Mouse (Mus musculus): ENCODE results near the gene St6galnac5.

The St6galnac5 gene

DNA sequence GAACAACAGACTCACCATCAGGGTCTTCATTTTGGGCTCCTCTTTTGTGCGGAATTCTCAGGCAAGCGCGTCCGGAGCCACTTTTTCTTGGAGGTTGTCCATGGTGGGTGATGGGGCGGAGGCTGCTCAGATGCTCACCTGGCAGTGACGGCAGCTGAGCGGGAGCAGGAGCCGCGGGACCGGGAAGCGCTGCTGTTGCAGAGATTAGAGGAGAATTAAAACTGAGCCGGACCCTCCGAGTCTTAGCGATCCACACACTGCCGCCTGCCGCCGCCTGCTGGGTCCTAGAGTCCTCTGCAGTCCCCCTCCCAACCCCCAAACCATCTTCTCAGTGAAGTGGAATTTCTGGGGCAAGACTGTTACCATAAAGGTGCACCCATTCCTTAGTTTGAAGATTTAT, at the start of gene St6galnac5:
Gene St6galnac5 (minus strand): TSS at position 259 of the 400 bp plus-strand sequence.
- no peak for ATAC-seq (ENCODE audit: insufficient number of reproducible peaks, low FRiP score, low TSS enrichment)

DNA sequence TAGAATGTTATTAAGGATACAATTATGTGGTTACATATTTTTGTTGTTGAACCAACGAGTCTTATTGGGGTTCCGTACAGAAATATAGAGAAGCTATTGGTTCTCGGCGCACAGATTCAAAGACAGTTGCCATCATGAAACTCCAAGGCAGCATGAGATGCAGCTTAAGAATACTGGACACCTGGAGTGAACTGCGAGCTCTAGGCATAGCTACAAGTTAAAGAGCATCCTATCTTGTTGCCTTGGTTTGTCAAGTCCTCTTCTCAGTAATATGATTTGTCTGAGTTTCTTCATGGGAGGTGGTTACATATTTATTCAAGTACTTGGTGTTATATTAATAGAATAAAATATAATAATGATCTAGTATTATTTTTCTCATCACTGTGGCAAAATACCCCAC, 48.7 kb upstream of the St6galnac5 start:
- no peak for ATAC-seq (ENCODE audit: insufficient number of reproducible peaks, low FRiP score, low TSS enrichment)

DNA sequence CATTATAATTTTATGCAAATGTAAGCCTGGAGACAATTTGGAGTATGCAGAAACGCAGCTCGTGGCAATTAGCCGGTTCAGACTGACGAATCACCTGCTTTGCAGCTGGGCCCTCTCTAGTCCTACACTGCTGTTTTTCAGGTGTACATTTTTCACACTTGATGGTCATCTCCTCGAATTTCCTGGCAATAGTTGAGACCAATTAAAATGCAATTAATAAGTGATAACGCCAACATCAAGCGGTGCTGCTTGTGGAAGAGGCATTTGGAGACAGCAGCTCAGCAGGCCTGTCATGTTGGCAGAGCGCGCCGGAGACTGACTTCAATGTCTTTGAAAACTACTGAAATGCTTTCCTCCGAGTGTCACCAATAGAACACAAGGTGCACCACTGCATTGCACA, 42.0 kb upstream of the St6galnac5 start:
- ATAC-seq (ENCODE audit: insufficient number of reproducible peaks, low FRiP score, low TSS enrichment): no peak

DNA sequence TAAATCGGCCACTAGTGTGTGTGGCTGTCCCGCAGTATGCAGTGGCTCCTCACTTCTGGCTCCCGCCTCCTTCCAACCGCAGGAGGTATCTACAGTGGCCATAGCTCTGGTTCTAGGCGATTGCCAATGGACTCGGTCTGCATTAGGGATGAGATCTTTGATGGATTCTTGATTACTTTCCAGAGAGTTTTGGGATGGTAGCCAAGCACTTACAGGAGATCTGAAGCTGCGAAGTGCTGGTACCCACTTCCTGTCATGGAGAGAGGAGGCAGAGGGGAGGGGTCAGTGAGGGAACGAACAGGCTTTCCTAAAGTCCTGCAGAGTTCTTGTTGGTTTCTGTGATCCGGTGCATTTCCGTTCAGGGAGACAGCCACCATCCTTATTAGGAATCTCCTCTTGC, 36.0 kb upstream of the St6galnac5 start:
- ATAC-seq (ENCODE audit: insufficient number of reproducible peaks, low FRiP score, low TSS enrichment): no peak

DNA sequence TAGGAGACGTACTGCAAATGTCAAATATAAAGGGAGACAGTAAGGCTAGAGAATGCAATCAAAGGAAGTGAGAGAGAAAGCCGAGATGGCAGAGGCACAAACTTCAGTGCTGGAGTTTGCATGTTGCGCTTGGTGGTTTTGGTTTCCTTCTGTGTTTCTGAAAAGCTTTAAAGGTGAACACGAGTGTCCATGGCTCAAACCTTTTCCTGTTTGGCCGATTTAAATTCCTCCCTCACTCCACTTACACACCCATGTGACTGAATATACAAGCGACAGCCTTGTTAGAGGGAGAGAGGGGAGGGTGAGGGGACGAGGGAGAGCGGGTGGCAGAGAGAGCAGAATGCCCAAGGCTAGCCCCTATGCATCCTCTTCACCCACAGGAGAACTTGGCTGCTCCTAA, 34.3 kb upstream of the St6galnac5 start:
- ATAC-seq (ENCODE audit: insufficient number of reproducible peaks, low FRiP score, low TSS enrichment): no peak

DNA sequence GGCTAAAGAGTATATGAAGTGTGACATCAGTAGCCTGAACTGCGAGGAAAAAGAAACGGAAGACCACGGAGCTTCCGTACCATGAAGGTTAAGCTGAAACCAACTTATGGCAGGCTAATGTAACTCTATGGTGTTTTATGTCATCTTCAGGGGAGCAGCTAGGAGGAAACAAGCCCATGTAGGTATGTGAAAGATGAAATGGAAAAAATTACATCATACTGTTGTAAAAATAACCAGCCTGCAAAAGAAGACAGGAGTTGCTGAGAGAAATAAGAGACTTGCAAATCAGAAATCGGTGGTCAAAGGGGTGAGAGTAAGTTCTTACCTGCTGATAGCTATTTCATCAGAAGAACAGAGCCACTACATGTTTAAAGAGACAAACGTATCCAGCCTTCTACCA, 24.8 kb upstream of the St6galnac5 start:
- no peak for ATAC-seq (ENCODE audit: insufficient number of reproducible peaks, low FRiP score, low TSS enrichment)

DNA sequence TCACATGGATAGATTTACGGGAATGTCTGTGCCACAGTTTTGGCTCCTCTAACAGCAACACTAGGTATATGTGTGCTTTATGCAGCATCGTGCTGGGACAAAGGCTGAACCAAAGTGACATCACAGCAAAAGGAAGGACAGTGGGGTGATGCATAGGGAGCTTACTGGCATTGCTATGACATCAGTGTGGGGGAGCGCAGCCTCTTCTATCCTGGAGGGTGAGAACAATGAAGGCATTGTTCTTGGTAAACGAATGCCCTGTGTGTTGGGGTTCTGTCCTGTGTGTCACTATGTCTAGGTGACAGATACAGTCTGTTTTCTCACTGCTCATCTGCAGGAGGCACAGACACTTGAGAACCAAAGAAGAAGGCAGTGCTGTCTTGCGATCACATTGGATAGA, 16.9 kb upstream of the St6galnac5 start:
- no peak for ATAC-seq (ENCODE audit: insufficient number of reproducible peaks, low FRiP score, low TSS enrichment)

DNA sequence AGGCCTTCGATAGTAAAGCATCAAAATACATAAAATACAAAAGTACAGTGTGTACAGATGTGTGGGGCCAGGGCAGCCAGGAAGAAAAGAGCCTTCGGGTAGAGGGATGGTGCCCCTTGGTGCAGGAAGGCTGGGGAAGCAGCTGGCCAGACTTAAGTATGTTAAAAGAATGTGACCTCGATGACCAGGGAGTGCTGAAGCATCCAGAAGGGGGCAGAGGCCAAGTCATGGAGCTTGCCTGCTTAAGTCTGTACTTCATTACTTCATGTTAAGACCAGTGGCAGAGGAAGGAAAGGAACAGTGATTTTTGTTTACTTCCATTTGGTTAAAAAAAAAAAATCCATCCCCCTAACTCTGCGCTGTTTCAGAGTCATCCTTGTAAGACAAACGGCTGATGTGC, 16.1 kb upstream of the St6galnac5 start:
- no peak for ATAC-seq (ENCODE audit: insufficient number of reproducible peaks, low FRiP score, low TSS enrichment)

DNA sequence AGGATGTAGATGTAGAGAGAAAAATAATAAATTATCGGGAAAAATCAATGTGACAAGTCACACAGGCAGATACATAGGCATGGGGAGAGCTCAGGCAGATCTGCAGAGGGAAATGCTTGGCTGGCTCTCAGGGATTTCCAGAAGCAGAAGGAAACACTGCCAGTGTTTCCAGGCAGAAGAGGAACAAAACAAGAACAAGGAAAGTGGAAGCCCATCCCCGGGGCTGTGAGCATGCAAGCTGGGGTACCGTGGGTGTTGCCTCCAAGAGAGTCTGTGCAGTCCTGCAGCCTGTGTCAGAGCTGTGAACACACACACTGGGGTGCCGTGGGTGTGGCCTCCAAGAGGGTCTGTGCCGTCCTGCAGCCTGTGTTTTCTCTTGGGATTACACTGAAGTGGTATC, 11.6 kb upstream of the St6galnac5 start:
- ATAC-seq (ENCODE audit: insufficient number of reproducible peaks, low FRiP score, low TSS enrichment): no peak

DNA sequence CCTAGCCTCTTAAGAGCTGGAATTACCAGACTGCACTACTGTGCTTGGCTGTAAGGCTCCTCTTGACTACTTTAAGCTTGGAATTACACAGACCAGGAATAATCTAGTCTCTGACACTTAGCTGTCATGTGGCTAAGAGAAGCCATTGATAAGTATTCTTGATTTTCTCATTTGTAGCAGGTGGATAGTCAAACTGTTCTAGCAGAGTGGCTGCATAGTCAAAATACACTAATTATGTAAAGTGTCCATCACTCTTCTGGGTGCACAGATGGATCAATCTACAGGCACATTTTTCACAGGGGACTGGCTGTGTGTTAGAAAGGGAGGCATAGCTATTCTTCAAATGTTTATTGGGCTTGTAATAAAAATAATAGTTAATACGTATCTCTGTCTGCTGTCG, 8.7 kb upstream of the St6galnac5 start:
- no peak for ATAC-seq (ENCODE audit: insufficient number of reproducible peaks, low FRiP score, low TSS enrichment)

DNA sequence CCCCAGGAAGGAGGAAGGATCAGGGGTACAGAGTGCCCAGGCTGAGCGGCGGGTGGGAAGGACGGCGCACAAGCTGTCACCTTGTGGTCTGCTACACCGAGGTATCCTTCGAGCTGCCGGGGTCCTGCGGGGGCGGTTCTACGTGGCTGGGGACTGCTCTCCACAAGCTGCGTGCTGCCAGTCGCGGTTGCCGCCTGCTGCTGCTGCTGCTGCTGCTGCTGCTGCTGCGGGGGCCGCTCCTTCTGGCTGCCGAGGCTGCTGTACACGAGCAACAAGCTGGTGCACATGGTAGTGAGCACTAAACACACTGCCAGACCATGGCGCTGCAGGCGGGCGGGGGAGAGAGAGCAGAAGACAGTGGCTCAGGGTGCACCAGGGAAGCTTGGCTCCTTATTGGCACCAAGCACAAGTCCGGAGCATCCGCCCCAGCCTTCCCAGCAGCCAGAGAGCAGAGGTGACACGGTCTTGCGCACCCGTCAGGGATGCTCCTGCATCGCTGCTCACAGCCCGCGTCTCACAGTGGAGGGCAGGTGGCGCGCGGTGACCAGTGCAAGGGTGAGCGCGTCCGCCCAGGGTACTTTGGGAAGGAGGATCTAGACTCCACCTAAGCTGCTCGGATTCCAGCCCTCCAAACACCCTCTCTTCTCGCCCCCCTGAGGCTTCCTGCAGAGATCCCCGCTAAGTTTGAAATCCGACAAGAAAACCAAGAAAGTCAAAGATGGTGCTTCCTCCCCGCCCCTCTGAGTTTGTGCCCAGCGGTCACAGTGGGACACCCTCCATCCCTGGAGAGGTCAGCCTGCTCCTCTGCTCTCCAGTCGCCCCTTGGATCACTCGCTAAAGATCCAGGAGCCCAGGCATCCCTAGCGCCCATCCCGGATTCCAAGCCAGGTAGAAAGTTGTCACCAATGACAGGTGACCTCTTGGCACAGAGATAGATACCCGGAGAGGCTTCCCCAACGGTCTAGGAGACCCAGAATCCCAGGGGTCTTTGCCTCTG, 770 bp downstream of the St6galnac5 start:
- ATAC-seq (ENCODE audit: insufficient number of reproducible peaks, low FRiP score, low TSS enrichment): peak; percentile 74

DNA sequence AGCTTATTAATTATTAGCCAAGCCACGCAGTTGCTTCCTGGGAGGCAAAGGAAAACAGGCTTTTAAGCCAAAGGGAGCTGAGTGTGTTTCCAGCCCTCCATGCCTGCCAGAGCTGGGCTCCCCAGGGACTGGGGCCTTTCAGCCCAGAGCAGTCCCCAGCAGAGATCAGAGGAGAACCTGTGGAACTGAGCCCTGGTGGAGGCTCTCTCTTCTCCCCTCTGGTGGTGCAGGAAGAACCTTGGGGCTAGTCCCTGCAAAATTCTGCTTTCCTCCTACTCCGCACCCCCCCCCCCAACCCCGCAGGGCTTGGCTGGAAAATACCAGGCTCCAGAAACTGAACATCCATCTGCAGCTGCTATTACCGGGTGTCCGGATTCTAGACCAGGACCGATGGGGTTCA, 1.6 kb downstream of the St6galnac5 start:
- ATAC-seq (ENCODE audit: insufficient number of reproducible peaks, low FRiP score, low TSS enrichment): no peak; the same call in 1 of the 2 replicates

DNA sequence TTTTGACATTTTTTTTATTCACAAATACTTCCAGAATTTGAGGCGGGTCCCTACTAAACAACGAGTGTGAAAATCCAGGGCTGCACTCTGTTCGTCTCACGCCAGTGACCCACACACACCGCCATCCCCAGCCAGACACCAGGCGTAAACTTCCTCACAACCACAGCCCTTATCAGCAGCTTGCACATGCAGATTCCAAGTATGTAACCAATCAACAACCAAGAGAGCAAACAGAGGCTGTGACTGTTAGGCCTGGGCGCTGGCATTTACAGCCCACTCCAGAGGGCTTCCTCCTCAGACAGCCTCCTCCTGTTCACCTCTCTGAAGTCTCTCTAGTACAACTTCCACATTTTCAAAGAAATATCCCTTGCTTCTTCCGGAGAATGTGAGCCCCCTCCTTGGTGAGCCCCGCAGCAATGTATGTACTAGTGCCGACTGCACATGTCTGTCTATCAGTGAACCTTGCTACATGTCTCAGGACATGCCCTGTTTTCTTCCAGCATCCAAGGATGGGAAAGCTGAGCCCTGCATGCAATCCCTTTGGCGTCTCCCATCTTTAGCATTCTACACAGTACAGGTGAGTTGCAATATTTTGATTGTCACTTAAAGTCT, 2.5 kb downstream of the St6galnac5 start:
- ATAC-seq (ENCODE audit: insufficient number of reproducible peaks, low FRiP score, low TSS enrichment): no peak

DNA sequence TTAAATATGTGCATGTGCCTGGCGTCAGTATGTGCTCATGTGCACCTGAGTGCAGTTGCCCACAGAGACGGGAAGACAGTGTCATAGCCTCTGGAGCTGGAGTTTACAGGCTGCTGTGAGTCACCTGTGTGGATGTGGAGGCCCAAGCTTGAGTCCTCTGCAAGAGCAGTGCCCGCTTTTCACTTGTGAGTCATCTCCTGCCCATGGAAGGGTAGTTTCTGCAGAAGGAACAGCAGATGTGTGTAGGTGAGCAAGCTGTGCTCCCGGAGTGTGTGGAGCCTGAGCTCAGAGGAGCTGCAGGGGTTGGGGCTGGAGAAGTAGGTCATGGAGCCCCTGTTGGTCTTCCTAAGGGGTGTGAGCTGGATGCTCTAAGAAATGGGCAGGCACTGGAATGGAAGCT, 10.7 kb downstream of the St6galnac5 start:
- ATAC-seq (ENCODE audit: insufficient number of reproducible peaks, low FRiP score, low TSS enrichment): no peak

DNA sequence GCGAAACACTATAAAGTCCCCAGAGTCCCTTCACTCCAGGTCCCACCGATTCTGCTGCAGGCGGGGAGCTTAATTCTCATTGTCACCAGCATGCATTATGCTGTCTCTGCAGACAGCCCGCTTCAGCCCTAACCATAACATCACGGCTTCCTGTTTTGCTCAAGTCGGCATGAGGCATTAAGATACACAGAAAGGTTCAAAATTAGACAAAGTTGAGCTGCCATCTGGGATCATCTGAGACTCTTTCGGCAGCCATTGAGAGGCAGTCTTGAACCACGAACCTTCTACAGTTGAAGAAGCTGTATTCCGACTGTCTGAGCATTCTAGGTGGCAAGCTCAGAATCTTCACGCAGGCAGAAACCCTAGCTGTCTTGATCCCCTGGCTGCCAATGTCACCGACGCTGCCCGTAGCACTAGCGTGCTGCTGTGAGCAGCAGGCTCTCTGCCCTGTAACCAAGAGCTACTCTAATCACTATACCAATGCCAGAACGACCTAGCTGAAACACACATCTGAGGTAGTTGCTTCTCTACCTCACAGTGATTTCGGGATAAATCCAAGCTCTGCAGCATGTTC, 12.2 kb downstream of the St6galnac5 start:
- ATAC-seq (ENCODE audit: insufficient number of reproducible peaks, low FRiP score, low TSS enrichment): no peak

DNA sequence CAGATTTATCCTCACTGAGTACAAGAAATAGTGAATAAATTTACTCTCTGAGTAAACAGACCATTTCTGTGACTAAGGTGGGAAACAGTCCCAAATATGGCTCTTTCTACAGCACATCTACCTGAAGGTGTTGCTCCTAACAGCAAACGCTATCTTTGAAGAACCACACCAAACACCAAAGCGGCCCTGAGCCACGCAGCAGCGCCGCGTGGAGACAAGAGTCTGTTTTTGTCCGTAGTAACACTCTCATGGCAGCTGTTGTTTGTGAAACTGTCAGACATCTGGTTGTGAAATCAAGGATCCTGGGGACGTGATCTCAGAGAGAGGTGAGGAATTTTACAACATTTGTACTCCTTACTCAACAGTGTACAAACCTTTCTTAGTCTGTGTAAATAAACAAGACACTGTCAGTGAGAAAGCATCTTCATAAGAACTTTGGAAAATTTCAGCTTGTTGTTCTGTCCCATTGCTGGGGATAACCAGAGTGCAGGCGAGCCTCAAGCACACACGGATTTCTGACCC, 20.1 kb downstream of the St6galnac5 start:
- ATAC-seq (ENCODE audit: insufficient number of reproducible peaks, low FRiP score, low TSS enrichment): no peak

DNA sequence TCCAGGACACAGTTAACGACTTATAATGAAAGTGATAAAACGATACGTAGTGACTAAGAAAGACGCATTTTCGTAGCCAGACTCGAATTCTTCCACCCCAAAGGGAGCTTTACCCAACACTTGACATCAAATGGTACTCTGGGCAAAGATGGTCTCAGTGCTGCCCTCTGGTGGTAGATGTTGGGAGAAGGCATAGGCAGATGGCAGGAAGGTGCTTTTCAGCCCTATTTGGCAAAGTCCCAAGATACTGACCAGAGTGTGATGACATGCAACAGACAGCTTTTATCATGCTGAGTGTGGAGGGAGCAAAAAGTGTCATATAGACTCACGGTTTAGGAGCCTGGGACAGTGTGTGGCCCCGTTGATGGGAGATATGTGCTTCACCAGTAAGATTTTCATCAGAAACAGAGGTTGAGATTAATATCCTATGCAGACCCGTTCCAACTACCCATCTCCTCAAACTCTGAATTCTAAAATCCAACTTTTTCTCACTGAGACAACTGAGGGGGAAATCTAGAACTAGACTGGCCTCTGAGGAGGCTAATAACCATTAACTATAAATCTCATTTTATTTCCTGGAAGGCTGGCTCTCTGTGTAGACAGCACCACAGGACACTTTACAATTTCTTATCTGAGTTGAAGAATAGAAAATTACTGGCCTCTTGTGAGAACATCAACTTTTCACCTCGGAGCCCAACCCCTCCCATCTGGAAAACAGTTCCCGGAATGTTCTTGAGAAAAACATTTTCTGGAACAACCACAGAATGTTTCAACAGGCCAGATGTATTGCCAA, 23.5 kb downstream of the St6galnac5 start:
- peak; percentile 29; the same call in 1 of the 2 replicates for ATAC-seq (ENCODE audit: insufficient number of reproducible peaks, low FRiP score, low TSS enrichment)

DNA sequence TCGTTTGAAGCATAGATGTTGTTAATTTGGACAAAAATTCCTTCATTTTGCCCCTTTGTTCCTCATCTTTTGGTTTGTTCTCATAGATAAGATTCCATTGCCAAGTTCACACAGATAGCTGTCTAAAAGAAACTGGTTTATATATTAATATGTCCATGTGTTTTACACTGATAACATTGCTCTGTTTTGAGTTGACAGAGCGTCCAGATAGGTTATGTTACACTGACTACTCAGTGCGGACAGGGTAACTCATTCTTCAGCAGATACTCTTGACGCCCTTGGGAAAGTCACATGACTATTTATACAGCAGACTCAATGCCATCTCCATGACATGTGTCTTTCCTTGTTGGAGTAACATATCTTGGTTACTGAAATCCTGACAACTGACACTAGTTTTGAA, 25.3 kb downstream of the St6galnac5 start:
- ATAC-seq (ENCODE audit: insufficient number of reproducible peaks, low FRiP score, low TSS enrichment): no peak

DNA sequence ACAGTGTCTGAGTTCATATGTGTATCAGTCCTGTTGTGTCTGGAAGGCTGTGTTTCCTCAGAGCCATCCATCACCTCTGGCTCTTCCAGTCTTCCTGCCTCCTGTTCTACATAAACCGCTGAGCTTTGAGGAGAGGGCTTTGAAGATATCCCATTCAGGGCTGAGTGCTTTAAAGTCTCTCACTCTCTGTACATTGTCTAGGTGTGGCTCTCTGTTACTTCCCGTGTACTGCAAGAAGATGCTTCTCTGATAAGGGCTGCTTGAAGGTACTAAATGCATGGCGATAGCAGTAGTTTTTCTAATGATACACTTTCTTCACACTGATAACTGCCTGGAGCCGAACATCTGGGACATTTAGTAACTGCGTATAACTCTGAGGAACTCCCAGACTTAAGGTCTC, 26.0 kb downstream of the St6galnac5 start:
- ATAC-seq (ENCODE audit: insufficient number of reproducible peaks, low FRiP score, low TSS enrichment): no peak
